Mouse (Mus musculus) MEL (cell line): ENCODE data around the gene Tbc1d17.

Source experiments
- BHLHE40 ChIP-seq: IDR thresholded peaks from 2 replicates; pipeline ENCODE4 v1.6.1; 2012; ENCODE audit warnings: low read depth, mild to moderate bottlenecking, inconsistent platforms, low read length, improper control_type of control experiment, borderline replicate concordance
- CTCF ChIP-seq, 3 experiments: IDR thresholded peaks in 2 of 3; conservative IDR thresholded peaks in 1 of 3; 2 replicates each; pipeline ENCODE4 v1.5.1; 2011 to 2012; ENCODE audit warnings: low read length in 3 of 3, low read depth in 2 of 3, mild to moderate bottlenecking in 2 of 3, improper control_type of control experiment in 1 of 3, inconsistent platforms in 1 of 3, mixed read lengths in 1 of 3, moderate library complexity in 1 of 3; ENCODE audit not compliant: control insufficient read depth in 1 of 3, insufficient read depth in 1 of 3, poor library complexity in 1 of 3, severe bottlenecking in 1 of 3
- E2F4 ChIP-seq: IDR thresholded peaks from 2 replicates; pipeline ENCODE4 v1.6.1; 2011; ENCODE audit warnings: low read depth, low read length, improper control_type of control experiment, borderline replicate concordance
- GATA1 ChIP-seq: IDR thresholded peaks from 2 replicates; pipeline ENCODE4 v1.6.1; 2011; ENCODE audit warnings: low read depth, low read length, improper control_type of control experiment
- MAX ChIP-seq: IDR thresholded peaks from 2 replicates; pipeline ENCODE4 v1.6.1; 2011; ENCODE audit warnings: low read length, improper control_type of control experiment
- NELFE ChIP-seq: IDR thresholded peaks from 2 replicates; pipeline ENCODE4 v1.6.1; 2011; ENCODE audit warnings: low read depth, low read length, improper control_type of control experiment
- SIN3A ChIP-seq: IDR thresholded peaks from 2 replicates; pipeline ENCODE4 v1.6.1; 2012; ENCODE audit warnings: low read length, improper control_type of control experiment, inconsistent platforms

DNA sequence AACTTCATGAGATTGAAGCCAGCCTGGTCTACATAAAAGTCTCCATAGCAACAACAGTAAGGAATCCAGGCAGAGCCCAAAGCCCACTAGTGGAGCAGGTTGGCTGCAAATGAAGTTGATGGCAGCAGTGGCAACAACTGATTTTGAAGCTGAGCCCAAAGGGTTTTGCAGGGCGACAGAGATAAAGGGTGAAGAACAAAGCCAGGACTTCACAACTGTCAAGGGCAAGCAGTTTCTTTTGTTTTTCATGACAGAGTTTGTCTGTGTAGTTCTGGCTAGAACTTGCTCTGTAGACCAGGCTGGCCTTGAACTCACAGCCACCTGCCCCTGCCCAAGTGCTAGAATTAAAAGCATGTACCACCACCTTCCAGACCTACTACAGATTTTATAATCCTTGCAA lies 22.3 kb upstream of the Tbc1d17 start:
- TF ChIP-seq NELFE (no peak), BHLHE40 (no peak), CTCF (IDR thresholded peaks at IDR 0.05 in 2 of 3, conservative IDR thresholded peaks at IDR 0.05 in 1 of 3; ENCODE audit: control insufficient read depth in 1 of 3, insufficient read depth in 1 of 3, low read depth in 2 of 3, low read length in 3 of 3, poor library complexity in 1 of 3, severe bottlenecking in 1 of 3) (no peak), SIN3A (no peak), E2F4 (no peak), GATA1 (no peak), MAX (no peak)
